Mouse (Mus musculus): ENCODE data around the gene Etv3. TPM values are rescaled to one million over a fixed set of nuclear protein-coding genes. Genes with fewer than 3 reads are reported as not detected.
"Not testable (repeated sequence)": the region's sequence is repeated elsewhere in the genome, so short reads cannot be mapped to it uniquely, and the experiment has no call there.

Gene Etv3
- 10.4 and 10.8 TPM in 2 replicates for polyA plus RNA-seq (2015; fragmentation: Nextera tagmentation; extraction: Ambion mirVana)

DNA sequence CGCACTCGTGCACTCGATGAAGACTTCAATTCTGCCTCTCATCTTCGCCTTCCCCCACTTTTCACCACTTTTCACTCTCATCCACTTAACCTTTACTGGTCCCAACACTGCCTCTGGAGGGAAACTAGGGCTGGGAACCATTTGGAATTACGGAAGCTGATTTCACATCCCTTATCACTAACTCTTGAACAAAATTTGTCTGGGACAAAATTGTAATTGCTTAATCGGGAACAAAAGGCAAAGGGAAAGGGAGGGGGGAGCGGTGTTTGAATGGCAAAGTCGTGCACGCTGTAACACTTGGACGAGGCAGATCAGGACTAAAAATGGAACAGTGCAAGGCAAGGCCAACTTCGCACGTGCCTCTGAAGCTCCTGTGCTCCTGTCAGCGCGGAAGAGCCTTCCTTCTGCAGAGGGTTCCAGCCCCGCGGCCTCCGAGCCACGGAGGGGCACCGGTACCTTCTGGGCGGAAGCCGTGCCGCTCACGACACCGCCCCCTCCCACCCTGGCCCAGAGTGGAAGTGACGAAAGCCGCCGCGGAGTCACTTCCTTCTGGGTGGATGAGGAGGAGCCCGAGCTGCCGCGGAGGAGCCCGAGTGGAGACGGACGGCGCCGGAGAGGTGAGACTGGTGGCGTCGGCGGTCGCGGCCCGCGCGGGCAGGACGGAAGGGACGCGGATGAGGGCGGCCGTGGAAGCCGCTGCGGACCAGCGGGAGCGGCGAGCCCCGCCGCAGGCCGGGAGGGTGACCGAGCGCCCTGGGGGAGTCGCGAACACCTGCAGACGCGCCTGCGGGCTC, at the start of gene Etv3:
Etv3 (plus strand) TSS at position 365 of the 794 bp plus-strand sequence.
- Histone ChIP-seq H3K4me2 (peak within 1 kb of the TSS; percentile 79), H3K9ac (peak within 1 kb of the TSS; percentile 93), H3K36me3 (peaks cover 26% of the 10 kb centered on the region), H3K4me3 (peak within 1 kb of the TSS; percentile 88), H3K4me1 (replicated peaks) (peaks cover 19% of the 10 kb centered on the region), H3K9me3 (no peaks in the 10 kb centered on the region), H3K27me3 (no peaks in the 10 kb centered on the region), H3K27ac (replicated peaks) (peak within 1 kb of the TSS; percentile 90)
- ATAC-seq (ENCODE audit: low FRiP score, low read depth) = peak; percentile 98
- WGBS = 5% methylated on average over 60 of the region's 64 CpGs

DNA sequence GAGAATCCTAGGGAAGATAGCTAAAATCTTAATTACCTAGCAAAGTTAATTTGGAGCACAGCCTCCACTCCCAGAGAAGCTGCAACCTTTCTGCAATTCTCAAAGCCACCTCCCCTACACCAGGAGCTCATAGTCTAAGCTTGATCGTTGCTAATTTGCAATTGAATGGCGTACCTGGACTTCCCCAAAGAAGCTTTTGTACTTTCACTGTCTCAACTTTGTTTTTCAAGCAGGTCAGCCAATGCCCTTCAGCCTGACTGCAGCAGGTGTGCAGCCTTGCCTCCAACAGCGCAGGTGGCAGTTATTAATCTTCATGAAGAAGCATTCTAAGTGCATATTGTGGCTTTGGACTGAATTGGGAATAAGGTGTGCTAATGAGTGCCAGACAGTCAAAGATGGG, 47.3 kb upstream of the Etv3 start:
- 80% methylated on average over 3 of the region's 3 CpGs for WGBS
- H3K4me3 ChIP-seq; H3K4me2 ChIP-seq; H3K4me1 ChIP-seq (replicated peaks); H3K27ac ChIP-seq (replicated peaks); ATAC-seq (ENCODE audit: low FRiP score, low read depth); H3K27me3 ChIP-seq; H3K9me3 ChIP-seq; H3K36me3 ChIP-seq; H3K9ac ChIP-seq: not testable (repeated sequence)

DNA sequence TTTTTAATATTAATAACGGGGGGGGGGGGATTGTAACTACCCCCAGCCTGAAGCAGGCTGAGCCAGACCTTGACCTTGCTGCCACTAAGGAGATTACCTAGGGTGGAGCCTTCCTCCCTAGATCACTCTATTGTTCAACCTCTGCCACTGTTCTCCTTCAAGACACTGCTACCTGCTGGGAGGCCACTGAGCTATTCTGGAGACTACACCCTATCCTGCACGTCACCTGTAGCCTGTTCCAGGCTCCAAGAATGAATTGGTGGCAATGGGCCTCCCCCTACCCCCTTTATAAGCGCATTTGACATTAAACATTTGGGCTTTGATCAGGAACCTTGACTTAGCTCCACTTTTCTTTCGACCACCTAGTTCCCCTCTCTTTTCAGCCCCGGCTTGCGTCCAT, 46.6 kb upstream of the Etv3 start:
- not testable (repeated sequence) for H3K27ac ChIP-seq (replicated peaks); H3K36me3 ChIP-seq; H3K4me1 ChIP-seq (replicated peaks); ATAC-seq (ENCODE audit: low FRiP score, low read depth); H3K4me2 ChIP-seq; H3K9ac ChIP-seq; H3K4me3 ChIP-seq; H3K27me3 ChIP-seq; H3K9me3 ChIP-seq
- 87% methylated on average over 6 of the region's 6 CpGs for WGBS

DNA sequence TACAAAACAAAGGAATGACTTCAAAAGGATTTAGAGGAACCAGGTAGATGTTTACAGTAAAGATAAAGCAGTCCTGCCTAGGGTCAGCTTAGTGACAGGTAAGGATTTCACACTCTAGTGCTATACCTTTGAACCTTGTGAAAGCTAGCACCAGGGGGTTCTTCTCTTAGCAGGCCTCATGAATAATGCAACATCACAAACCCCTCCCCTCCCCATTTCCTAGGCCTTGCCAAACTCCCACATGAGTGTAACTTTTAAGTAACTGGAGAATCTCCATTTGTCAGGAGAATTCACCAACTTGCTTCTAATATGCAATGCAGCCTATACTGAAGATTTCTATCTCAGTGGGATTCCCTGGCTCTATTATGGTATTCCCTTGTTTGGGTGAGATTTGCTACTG, 46.0 kb upstream of the Etv3 start:
- H3K27me3 ChIP-seq; H3K9ac ChIP-seq; H3K4me1 ChIP-seq (replicated peaks); ATAC-seq (ENCODE audit: low FRiP score, low read depth); H3K27ac ChIP-seq (replicated peaks); H3K4me3 ChIP-seq; H3K36me3 ChIP-seq; H3K9me3 ChIP-seq; H3K4me2 ChIP-seq: not testable (repeated sequence)

DNA sequence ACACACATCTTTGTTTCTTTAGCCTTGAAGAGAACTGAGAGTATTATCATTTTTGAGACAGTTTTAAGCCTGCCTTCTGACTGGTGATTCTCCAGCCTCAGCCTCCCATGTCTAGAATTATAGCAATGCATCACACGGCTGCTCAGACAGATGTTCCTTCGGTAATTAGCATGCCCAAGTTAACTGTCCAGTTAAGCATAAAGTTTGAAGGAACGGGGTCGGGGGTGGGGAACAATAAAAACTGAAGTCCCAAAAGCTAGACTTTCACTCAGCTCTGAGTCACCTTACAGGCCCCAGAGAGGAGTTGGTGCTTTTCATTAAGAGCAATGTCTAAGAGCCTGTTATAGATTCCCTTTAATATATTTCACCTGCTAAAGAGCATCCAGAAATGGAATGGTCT, 37.8 kb upstream of the Etv3 start:
- H3K9me3 ChIP-seq = no peaks in the 10 kb centered on the region
- H3K4me3 ChIP-seq = no peak overlapping the region
- no peaks in the 10 kb centered on the region for H3K4me1 ChIP-seq (replicated peaks)
- H3K4me2 ChIP-seq = no peak overlapping the region
- no peak overlapping the region for H3K27ac ChIP-seq (replicated peaks)
- H3K27me3 ChIP-seq = no peaks in the 10 kb centered on the region
- 79% methylated on average over 4 of the region's 4 CpGs for WGBS
- no peak for ATAC-seq (ENCODE audit: low FRiP score, low read depth)
- H3K36me3 ChIP-seq = no peaks in the 10 kb centered on the region
- no peak overlapping the region for H3K9ac ChIP-seq

DNA sequence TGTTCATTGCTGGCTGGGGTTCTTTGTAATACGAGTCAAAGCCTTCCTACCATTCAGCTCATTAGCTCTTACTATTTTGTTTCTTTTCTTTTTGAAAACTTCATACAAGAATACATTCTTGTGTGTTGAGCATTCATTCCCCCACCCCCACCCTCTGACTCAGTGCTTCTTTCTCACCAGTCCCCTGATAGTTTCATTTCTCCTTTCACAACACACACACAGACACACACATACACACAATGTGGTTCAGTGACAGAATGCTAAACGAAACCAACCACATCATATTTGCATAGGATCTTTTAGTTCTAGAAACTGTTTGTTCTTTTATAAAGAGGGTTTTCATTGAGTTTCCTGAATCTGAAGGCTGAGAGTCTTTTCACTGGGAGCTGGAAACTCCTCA, 37.3 kb upstream of the Etv3 start:
- ATAC-seq (ENCODE audit: low FRiP score, low read depth) = no peak
- Histone ChIP-seq H3K4me3 (no peak overlapping the region), H3K4me1 (replicated peaks) (no peaks in the 10 kb centered on the region), H3K4me2 (no peak overlapping the region), H3K9me3 (no peaks in the 10 kb centered on the region), H3K27ac (replicated peaks) (no peak overlapping the region), H3K27me3 (no peaks in the 10 kb centered on the region), H3K9ac (no peak overlapping the region), H3K36me3 (no peaks in the 10 kb centered on the region)
- 49% methylated on average over 2 of the region's 2 CpGs for WGBS

DNA sequence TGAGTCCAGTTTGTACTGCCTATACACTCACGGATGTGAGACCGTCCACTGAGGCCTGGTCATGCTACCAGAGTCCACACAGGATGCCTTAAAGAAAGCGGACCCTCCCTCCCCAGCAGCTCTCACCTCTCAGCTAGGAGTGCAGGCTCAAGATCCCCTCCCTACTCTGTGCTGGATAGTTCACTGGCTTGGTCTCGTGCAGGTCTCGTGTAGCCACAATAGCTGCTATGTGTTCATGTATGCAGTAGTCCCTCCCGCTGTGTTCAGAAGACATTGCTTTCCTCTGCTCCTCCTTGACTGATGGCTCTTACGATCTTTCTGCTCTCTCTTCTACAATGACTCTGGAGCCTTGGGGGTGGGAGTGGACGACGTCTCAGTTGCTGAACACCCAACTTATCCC, 26.9 kb upstream of the Etv3 start:
- WGBS = 85% methylated on average over 9 of the region's 9 CpGs
- ATAC-seq (ENCODE audit: low FRiP score, low read depth) = no peak

DNA sequence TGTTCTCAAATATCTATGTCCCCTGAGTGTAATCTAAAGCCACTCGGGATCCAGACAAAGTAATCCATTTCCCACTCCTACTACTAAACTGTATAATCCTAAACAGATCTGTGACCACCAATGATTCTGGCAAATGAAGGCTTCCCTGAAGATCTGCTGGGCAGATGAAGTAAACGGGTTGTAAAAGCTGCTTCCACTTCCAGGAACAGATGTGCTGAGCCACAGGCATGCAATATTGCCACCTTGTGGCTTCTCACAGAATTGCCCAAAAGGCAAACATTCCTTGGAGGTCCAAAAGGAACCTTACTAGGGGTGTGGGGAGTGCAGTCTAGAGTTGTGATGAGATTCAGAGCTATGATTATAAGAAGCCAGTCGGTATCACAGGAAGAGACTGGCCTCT, 26.1 kb upstream of the Etv3 start:
- Histone ChIP-seq H3K27ac (replicated peaks) (no peak overlapping the region), H3K9ac (no peak overlapping the region), H3K4me3 (no peak overlapping the region), H3K36me3 (no peaks in the 10 kb centered on the region), H3K4me2 (no peak overlapping the region), H3K4me1 (replicated peaks) (no peaks in the 10 kb centered on the region), H3K9me3 (no peaks in the 10 kb centered on the region), H3K27me3 (no peaks in the 10 kb centered on the region)
- 18% methylated on average over 3 of the region's 3 CpGs for WGBS
- no peak for ATAC-seq (ENCODE audit: low FRiP score, low read depth)

More for the DNA sequence above, 26.9 kb upstream of the Etv3 start:
- H3K9ac ChIP-seq = no peak overlapping the region
- H3K27ac ChIP-seq (replicated peaks) = no peak overlapping the region
- no peak overlapping the region for H3K4me3 ChIP-seq
- H3K4me1 ChIP-seq (replicated peaks) = no peaks in the 10 kb centered on the region
- no peaks in the 10 kb centered on the region for H3K9me3 ChIP-seq
- H3K36me3 ChIP-seq = no peaks in the 10 kb centered on the region
- no peak overlapping the region for H3K4me2 ChIP-seq
- no peaks in the 10 kb centered on the region for H3K27me3 ChIP-seq

DNA sequence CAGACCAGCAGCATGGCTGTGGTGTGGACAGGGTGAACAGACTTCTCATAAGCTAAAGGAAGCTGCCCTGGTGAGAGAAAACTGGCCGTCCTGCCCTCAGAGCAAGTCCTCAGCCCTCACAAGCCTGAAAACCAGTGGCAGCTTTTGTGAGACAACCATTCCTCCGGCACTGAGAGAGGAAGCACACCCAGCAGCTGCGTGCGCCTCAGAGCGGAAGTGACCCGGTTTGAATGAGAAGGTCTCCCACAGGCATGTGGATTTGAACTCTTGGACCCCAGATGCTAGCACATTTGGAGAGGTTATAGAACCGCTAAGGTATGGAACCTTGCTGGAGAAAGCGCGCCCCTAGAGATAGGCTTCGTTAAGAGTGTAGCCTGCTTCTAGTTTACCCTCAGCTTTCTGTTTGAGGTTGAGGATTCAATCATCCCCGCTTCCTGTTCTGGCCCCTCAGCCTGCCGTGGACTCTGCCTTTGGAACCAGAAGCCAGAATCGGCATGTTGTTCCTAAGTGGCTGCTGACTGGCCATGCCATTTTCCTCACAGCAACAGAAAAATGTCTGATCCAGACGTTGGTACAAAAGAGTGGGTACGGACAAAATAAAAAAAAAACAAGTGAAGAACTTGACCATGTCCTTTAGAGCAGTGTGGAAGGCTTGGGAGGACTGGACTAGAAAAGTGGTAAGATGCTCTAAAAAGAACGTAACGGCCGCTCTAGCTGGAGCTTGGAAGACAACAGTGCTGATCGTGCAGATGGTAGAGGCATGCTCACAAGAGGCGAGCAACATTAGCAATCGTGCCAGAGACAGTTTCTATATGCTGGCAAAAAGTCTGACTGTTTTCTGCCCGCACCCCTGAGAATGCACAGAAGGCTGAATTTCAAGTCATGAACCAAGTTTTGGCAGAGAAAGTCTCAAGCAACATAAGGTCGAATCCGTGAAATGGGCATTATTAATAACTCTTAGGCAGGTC, 24.8 kb upstream of the Etv3 start:
- Histone ChIP-seq H3K9ac (no peak overlapping the region), H3K4me2 (no peak overlapping the region), H3K4me3 (no peak overlapping the region), H3K4me1 (replicated peaks) (no peaks in the 10 kb centered on the region), H3K9me3 (no peaks in the 10 kb centered on the region), H3K27ac (replicated peaks) (no peak overlapping the region), H3K36me3 (no peaks in the 10 kb centered on the region), H3K27me3 (no peaks in the 10 kb centered on the region)
- WGBS = 82% methylated on average over 24 of the region's 24 CpGs
- no peak for ATAC-seq (ENCODE audit: low FRiP score, low read depth)

DNA sequence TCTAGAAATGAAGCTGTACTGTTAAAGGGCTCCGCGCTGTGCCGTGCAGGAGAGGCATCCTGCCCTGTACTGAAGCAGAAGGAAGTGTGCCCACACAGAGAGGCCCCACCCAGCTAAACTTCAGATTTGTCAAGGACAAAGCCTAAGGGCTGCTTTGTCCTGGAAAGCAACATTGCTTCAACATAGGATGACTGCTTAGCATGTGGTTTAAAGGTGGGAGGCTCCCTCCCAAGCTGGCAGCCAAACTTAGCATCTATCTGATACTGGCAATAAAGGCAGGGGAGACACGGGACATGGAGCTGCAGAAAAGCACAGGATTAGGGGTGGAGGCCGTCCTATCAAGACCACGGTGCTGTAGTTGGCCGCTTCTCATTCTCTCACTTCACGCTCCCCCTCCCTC, 24.1 kb upstream of the Etv3 start:
- Histone ChIP-seq H3K4me1 (replicated peaks) (no peaks in the 10 kb centered on the region), H3K9ac (no peak overlapping the region), H3K27me3 (no peaks in the 10 kb centered on the region), H3K4me3 (no peak overlapping the region), H3K4me2 (no peak overlapping the region), H3K27ac (replicated peaks) (no peak overlapping the region), H3K36me3 (no peaks in the 10 kb centered on the region), H3K9me3 (no peaks in the 10 kb centered on the region)
- WGBS = 61% methylated on average over 8 of the region's 8 CpGs
- no peak for ATAC-seq (ENCODE audit: low FRiP score, low read depth)

DNA sequence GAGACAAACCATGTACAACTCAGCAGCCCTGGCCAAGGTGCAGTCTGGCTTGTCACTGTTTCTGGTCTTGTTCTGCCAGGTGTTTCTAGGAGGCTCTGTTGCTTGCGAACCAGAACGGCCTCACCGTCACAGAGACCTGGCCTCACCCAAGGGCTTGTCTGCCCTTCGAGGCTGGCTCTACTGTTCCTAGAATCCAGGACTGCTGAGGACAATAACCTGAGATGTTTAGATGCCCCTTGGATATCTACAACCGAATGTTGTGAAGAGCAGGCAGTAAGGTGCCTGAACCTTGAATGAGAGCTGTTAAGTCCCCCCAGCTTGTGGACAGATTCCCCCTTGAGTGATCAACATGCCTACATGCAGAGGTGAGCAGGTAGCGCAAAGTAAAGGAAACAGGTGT, 22.4 kb upstream of the Etv3 start:
- no peak overlapping the region for H3K9ac ChIP-seq
- H3K27me3 ChIP-seq = no peaks in the 10 kb centered on the region
- H3K9me3 ChIP-seq = no peaks in the 10 kb centered on the region
- H3K4me1 ChIP-seq (replicated peaks) = no peaks in the 10 kb centered on the region
- H3K4me2 ChIP-seq = no peak overlapping the region
- no peak overlapping the region for H3K27ac ChIP-seq (replicated peaks)
- WGBS = 93% methylated on average over 6 of the region's 6 CpGs
- no peaks in the 10 kb centered on the region for H3K36me3 ChIP-seq
- no peak overlapping the region for H3K4me3 ChIP-seq
- no peak for ATAC-seq (ENCODE audit: low FRiP score, low read depth)

DNA sequence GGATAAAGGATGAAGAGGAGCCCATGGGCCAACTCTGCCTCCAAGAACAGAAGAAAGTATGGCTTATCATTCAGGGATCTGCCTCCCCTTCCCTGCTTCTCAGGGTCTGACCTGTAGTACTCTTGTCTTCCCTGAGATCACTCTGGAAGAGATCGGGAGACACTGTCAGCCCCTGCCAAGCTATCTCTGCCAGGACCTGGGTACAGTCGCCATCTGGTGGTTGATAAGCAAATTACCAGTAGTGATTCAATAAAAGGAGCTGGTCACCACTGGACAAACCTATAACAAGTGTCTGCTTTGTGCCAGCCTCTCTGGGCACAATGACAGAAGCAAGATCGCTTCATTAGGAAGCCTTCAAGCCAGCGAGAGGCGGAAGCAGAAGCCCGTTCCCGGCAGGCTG, 20.9 kb upstream of the Etv3 start:
- H3K4me1 ChIP-seq (replicated peaks) = peaks cover 6% of the 10 kb centered on the region
- peak; percentile 67 for ATAC-seq (ENCODE audit: low FRiP score, low read depth)
- H3K36me3 ChIP-seq = no peaks in the 10 kb centered on the region
- 22% methylated on average over 7 of the region's 7 CpGs for WGBS
- H3K4me2 ChIP-seq = no peak overlapping the region
- no peaks in the 10 kb centered on the region for H3K27me3 ChIP-seq
- H3K9ac ChIP-seq = no peak overlapping the region
- no peak overlapping the region for H3K27ac ChIP-seq (replicated peaks)
- no peaks in the 10 kb centered on the region for H3K9me3 ChIP-seq
- no peak overlapping the region for H3K4me3 ChIP-seq
